Mouse (Mus musculus): ENCODE results near the gene Mogat1.
"Not testable (repeated sequence)": the region's sequence is repeated elsewhere in the genome, so short reads cannot be mapped to it uniquely, and the experiment has no call there.

Mogat1 gene

DNA sequence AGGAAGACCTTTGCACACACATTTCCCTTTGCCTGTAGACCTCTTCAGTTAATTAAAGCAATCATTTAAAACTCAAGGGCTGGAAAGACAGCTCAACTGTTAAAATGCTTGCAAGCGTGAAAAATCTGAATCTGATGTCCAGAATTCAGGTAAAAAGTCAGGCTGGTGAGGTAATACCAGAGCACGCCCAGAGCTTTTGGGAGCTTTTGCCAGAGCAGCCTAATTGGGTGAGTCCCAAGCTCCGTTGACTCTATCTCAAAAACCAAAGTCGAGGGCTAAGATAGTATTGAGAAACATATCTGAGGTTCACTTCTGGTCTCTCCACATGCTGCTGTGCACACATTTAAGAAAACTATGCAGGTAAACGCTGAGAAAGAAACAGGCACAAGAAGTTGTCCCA is at the start of gene Mogat1:
TSS of gene Mogat1 (plus strand) at position 130 of the 400 bp plus-strand sequence.
- no peak for DNase-seq (ENCODE audit: low read depth)

DNA sequence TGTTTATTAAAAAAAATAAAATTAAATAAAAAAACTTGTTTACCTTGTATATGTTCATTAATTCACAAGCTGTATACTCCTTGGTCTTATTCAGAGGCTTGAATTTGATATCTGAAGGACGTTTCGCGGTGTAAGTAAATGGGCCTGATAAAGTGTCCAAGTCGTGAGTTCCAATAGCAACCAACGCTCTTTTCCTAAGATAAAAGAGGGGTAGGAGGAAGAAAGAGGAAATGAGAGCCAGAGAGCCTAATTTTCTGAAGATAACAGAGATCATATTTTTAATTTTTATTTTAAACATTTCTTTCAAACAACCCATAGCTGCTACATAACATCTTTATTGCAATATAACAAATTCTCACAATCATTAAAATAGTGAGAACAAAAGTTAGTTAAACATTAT is 38.4 kb upstream of the Mogat1 start:
- no peak for DNase-seq (ENCODE audit: low read depth)

DNA sequence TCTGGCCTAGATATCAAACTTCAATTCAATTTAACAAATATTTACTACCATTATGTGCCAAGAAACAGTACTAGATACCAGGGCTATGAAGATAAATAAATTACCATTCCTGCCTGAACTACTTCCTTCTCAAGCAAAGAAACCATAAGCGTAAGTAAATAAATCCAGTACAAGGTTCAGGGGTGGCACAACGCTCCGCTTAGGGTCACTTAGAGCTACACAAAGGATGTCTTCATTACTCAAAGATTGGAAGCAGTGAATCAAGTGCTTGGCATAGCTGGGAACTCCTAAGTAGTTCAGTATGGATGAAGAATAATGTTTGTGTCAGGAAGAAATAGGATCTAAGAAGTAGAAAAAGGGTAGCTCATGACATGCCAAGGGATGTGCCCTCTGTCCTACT is 27.4 kb upstream of the Mogat1 start:
- no peak for DNase-seq (ENCODE audit: low read depth)

DNA sequence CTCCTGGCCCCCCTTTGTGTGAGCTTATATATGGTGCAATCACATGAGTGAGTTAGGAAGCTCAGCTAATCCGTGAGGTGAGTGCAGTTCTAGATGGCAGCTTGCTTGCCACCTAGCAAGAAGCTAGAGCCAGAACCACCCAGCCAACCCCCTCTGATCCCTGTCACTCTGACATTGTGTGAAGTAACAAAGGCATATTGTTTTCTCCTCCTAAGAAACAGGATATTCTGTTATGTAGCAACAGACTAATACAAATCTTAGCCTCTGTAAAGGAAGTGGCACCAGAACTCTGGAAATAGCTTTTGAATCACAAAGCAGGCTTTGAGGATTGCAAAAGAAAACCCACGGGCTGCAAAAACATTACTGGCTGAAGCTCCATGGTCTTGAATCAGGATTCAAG is 26.4 kb upstream of the Mogat1 start:
- DNase-seq (ENCODE audit: low read depth) = no peak

DNA sequence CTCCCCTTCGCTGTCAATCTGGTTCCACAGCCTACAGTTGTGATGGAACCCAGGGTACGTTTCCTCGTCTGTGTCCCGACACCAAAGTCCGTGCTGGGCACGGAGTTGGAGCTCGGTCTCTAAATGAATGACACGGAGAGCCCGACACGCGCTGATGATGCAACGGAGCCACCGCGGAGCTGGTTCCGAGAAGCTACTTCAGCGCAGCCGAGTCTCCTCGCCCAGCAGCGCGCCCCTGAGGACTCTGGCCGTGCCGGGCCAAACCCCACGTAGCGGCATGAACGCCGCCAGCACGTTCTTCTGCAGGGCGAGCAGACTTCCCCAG is 22.4 kb upstream of the Mogat1 start:
- no peak for DNase-seq (ENCODE audit: low read depth)

DNA sequence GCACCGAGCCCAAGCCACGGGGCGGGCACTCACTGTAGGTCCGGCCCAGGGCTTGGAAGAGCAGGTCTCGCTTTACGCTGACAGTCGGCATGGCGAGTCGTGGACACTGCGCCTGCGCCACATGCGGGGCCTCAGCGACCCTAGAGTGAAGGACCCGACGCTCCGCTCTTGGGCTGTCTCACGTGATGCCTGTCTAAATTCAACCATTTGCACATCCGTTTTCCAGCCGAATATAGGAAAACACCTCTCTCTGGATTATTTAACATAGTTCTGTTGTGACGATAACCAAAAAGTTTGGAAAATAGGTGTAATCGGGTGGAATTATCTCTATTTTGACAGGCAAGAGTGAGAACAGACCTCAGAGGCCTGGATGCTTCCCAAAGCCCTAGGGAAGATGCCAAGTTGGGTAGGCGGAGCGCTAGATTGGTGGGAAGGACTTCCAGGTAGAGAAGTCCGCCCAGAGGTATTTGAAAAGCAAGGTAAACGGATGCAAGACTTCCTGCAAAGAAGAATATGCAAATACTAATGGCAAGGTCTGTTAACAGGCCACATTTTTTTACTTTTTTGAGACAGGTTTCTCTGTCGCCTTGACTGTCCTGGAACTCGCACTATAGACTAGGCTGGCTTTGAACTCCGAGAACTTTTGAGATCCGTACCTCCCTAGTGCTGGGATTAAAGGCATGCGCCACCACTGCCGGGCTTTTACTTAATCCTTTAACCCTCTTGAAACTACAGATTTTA is 21.9 kb upstream of the Mogat1 start, which contains the start of gene Farsb:
TSS of gene Farsb (minus strand) at position 146 of the 741 bp plus-strand sequence.
- peak; percentile 97 for DNase-seq (ENCODE audit: low read depth)

DNA sequence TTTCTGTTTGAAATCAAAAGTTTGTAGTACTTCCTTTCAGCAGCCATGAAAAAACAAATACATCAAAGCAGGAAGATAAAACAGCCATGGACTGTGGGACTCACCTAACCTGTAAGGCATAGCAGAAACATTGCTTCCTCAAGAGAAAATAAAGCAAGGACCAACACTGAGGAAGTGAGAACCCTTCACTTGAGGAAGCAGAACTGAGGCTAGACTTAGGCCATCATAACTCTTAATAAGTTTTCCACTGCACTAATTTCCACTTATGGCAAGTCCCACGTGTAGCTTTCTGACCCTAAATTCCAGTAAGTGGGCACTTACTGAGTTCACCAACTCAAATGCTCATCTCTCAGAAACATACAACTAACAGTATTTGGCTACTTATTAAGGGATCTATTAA is 20.6 kb upstream of the Mogat1 start:
- DNase-seq (ENCODE audit: low read depth) = peak; percentile 26

DNA sequence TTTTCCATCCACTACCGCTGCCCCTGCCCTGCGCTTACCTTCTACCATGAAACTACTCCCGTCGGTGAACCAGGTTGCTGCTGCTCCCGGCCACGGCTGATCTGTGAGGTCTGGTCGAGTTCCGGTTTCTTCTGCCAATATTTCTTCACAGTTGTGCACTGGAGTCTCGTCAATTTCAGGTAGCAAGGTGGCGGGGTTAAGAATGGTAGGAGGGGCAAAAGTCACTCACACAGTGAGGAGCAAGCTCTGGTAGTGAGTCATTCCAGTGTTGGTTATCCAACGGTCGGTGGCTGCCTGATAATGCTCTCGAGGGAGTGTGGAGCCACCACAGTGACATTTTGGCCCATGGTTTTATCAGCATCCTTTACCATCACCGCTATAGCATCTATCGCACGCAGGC is 9.8 kb upstream of the Mogat1 start:
- no peak for DNase-seq (ENCODE audit: low read depth)

DNA sequence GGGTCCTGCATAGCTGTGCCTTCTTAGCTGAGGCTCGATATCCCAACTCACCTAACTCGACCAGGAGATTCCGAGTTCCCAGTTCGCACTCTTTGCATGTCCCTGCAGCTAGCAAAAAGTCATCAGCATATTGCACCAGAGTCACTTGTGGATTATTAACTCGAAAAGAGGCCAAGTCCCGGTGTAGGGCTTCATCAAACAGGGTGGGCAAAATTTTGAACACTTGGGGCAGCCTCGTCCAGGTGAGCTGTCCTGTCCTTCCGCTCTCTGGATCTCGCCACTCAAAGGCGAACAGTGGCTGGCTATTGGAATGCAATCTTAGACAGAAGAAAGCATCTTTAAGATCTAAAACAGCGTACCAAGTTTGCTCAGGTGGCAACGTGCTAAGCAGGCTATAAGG is 8.9 kb upstream of the Mogat1 start:
- DNase-seq (ENCODE audit: low read depth) = not testable (repeated sequence)

DNA sequence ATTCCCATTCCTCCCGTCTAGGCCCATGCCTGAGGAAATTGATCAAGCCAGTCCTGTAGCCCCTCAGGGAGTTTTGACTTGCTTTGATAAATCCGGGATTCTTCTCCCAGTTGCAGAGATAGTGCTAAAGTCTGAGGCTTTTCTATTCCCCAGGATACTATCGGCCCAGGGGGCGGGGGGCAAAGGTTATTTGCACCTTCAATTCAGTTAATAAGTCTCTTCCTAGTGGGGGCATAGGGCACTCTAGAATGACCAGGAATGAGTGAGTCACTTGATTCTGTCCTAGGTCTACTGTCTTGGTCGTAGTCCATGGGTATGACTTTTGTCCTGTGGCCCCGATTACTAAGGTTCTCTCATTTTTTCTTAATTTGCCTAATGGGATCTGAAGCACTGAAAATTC is 8.3 kb upstream of the Mogat1 start:
- no peak for DNase-seq (ENCODE audit: low read depth)

DNA sequence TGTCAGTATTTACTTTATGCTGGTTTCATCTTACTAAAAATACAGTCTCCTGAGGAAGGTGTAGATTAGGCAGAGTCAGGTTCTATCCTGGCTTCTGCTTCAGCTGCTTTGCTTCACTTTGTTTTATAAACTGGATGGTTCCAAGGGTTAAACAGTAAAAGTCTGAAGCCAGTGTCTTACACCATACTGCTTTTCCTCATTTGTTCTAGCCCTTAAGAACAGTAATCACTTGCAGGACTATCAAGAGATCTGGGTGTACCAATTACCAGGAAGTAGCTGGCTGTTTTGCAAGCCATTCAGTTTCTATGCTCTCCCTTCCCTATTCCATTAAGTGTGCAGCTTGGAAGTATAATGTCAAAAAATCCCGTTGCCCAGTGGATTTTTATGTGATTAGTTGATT is 3.7 kb upstream of the Mogat1 start:
- no peak for DNase-seq (ENCODE audit: low read depth)

DNA sequence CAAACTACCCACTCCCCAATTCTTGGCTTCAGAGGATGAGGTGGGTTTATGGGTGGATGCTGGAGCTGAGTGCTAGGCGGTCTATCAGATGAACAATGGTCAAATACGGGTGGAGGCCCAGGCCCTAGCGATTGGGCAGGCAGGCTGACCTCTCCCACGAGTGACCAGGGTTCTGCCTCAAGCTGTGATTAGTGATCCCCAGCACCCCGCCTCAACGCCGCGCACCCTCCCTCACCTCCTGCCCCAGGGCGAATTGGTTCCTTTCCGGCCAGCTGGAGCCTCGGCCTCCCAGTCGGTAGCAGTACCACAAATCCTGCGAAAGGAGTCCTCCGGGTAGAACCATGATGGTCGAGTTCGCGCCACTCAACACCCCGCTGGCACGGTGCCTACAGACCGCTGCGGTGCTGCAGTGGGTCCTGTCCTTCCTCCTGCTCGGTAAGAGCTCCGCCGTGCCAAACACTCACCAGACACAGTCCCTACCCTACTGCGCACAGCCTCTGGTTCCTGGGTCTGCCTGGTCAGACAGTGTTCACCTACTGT is 900 bp downstream of the Mogat1 start, which contains the start of gene BC035947:
TSS of gene BC035947 (minus strand) at position 538 of the 540 bp plus-strand sequence.
- no peak for DNase-seq (ENCODE audit: low read depth)

DNA sequence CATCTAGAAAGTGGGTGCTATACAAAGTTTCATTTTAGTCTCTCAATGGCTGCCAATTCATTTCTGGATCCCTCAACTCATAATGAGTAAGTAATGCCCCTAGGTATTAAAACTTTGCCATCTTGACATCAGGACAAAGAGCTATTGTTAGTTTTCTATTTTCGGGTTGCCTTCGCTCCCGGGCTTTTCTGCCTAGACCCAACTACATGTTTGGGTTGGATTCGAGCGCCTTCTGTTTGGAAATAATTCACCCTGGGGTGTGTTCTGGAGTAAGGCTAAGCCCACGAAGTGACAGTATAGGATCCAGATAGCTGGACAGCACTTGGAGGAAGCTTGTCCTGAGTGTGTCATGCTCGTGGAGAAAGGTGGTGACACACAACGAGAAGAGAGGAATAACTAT is 2.0 kb downstream of the Mogat1 start:
- no peak for DNase-seq (ENCODE audit: low read depth)

DNA sequence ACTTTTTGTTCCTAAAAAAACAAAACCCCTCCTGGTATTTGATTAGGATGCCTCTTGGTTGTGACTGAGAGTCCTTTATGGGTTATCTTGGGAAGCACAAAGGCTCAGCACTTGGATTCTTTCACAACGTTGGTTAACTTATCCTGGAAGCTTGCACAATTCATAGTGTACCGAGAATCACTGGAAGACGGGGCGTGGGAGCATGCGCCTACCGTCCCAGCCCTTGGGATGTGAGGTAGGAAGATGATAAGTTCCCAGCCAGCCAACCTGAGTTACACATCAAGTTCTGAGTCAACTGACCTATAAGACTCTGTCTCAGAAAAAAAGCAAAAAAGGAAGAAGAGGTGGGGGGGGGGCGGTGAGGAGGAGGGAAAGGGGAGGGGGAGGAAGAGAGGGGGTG is 8.1 kb downstream of the Mogat1 start:
- no peak for DNase-seq (ENCODE audit: low read depth)

DNA sequence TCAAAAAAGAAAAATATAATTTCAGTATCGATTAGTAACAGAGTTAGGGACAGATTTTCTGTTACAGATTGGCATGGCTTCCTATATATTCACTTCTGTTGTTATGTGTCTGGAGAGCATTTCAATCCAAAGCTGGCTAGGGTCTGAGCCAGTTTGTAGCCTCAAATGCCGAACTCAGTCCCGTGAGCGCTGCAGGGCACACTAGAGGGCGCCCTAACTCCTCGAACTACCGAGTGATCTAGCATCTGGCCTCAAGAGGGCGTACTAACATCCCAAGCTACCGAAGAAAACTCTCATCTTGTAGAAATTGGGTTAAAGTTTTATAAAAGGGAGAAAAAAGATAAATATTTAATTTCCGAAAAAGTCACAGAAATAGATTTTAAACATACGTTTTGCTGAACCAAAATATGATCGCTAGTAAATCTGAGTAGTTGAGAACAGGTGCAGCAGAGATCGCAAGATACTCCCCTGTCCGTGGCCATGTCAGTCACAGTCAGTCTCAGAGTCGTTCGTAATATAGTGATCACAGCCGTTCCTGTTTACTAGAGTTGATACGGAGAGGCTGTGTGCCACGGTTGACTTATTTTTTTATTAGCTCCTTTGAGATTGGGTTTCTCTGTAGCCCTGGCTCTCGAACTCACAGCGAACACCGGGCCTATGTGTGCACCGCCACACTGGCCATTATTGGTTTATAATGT is 14.5 kb downstream of the Mogat1 start:
- DNase-seq (ENCODE audit: low read depth) = peak; percentile 79

DNA sequence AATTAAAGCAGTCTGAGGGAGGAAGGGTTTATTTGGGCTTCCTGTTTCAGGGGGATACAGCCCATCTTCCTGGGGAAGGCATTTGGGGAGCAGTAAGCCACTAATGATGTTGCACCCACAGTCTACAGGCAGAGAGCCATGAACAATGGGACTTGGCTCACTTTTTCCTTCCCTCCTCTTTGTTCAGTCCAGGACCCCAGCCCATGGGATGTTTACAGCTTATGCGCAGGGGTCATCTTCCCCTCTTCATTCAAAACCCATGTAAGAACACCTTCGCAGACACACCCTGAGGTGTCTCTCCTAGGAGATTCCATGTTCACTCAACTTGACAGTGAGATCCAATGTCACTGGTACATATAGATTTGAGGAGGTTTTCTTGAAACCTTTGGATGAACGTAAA is 17.6 kb downstream of the Mogat1 start:
- no peak for DNase-seq (ENCODE audit: low read depth)

DNA sequence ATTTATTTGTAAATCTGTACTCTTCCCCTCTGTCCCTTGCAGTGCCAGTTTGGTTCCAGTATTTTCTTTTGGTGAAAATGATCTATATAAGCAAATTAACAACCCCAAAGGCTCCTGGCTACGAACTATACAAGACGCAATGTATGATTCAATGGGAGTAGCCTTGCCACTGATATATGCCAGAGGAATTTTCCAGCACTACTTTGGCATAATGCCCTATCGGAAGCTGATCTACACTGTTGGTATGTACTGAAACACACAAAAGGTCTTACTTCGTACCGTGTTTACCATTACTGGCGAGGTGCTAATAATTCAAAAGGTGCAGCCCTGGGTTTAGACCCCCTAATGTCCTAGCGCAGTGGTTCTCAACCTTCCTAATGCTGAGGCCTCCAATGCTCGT is 18.2 kb downstream of the Mogat1 start:
- DNase-seq (ENCODE audit: low read depth) = no peak

DNA sequence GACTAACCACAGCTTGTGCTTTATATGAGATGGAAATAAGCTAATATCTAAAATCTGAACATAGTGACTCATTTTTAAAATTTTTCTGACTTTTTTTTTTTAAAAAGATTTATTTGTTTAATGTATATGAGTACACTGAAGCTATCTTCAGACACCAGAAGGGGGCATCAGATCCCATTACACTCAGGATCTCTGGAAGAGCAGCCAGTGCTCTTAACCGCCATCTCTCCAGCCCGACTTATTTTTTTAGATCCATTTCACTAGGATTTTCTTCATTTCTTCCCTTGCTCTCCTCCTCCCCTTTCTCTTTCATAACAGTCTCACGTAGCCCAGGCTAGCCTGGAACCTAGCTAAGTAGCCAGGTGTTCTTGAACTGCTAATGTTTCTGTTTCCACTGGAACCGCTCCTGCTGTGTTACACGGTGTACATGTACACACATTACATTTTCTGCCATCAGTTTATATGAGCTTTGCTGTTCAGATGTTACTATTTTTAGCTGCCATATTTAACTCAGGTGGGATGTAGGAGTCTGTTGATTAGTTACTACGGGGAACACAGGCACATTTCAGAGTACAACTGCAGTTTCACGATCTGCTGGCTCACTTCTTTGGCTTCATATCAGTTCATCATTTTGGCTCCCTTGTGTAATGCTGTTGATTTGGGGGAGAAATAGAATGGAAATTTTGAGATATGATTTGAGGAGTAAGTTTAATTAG is 19.9 kb downstream of the Mogat1 start:
- DNase-seq (ENCODE audit: low read depth) = no peak

DNA sequence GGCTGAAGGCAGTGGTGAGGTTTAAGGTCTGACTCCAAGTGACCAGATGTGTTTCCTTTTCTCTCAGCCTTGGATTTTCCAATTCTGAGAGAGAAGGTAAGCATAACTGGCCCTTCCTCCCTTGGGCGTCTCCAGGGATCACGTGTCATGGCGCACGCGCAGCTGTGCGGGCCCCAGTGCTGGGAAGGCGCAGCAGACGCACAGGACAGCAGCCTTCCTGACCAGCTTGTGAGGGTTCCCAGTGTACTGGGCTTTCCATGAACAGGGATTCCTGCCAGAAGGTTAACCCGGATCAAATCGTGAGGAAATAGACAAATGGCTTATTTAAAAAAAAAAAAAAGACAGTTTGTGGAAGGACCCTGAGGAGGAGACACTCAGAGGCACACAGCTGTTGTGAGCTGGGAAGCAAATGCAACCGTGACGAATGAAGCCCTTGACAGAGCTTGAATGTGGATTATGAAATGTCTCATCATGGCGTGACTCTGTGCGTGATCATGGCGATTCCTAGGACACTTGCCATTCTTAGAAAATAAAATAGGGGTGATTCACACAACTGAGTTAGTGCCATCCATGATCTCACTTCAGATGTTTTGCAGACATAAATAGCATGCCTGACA is 21.5 kb downstream of the Mogat1 start:
- no peak for DNase-seq (ENCODE audit: low read depth)

DNA sequence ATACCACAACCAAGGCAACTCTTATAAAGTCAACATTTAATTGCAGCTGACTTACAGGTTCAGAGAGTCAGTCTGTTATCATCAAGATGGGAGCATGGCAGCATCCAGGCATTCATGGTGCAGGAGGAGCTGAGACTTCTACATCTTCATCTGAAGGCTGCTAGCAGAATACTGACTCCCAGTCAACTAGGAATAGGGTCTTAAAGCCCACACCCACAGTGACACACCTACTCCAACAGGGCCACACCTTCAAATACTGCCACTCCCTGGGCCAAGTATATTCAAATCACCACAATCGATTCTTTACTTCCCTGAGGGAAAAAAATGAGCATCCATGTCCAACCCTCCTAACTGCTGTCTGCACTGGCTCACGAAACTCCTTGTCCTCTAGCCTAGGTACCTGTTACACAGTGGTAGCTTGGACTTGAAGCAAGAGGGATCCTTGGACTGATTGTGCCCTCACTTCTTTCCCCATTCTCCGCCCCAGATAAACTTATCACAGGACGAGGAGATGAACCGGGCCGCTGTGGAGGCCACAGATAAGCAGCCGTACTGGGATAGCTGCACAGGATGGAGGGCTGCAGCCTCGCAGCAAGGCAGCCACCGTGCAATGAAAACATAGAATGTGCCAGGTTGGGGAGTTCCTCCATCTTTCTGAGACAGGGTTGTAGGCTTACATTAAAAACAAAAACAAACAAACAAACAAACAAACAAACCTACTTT is 23.8 kb downstream of the Mogat1 start:
- DNase-seq (ENCODE audit: low read depth) = no peak

DNA sequence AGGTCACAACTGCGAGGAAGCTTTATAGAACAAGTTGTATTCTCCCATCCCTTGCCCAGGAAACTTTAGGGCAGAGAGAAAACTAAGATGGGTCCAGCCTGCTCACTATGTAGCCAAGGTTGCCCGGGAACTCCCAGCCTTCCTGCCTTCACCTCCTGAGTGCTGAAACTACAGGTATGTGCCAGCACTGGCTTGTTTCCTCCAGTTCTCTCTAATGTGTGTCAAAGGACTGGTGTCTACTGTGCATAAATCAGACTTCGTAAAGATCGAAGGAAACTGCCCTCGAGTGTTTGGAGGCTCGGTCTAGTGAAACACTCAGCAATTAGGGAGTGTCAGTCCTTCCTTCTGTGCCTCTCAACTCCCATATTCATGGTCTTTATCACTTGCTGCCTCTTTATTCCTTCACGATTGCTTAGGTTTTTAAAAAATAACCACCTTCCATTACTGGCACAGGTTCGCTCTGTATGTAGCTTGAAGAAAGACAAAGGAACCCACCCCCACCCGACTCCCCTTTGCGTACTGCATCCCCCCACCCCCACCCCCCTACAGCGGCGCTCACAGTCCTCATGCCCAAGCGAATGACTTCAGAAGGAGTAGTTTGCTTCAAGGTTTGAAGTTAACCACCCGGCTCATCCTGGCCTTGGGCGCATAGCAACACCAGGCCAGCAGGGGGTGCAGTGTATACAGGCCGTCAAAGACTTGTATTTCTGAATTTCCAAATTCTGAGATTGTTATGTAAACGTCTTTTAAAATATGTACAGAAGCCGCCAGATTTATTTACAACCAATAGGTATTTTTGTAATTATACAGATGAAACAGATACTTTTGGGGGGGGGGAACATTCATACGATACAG is 25.7 kb downstream of the Mogat1 start:
- DNase-seq (ENCODE audit: low read depth) = peak; percentile 86
